Mouse (Mus musculus) neural tube, embryonic 15.5 days (tissue): ENCODE results near the gene Hist1h4d. TPM values are rescaled to one million over a fixed set of nuclear protein-coding genes. Genes with fewer than 3 reads are reported as not detected.
"Not testable (repeated sequence)": the region's sequence is repeated elsewhere in the genome, so short reads cannot be mapped to it uniquely, and the experiment has no call there.

ENCODE experiments used
- ATAC-seq: fragments of 200-750 bp; cut with Nextera tagmentation; 2 replicates; pipeline ENCODE4 v1.8.0; 2017; ENCODE audit warnings: mild to moderate bottlenecking, moderate TSS enrichment, moderate library complexity; ENCODE audit not compliant: low FRiP score
- H3K27ac ChIP-seq: fragments of 300-500 bp; sonication (generic); replicated peaks from 2 replicates; pipeline ENCODE4 v1.5.1; 2015; ENCODE audit warnings: mild to moderate bottlenecking, inconsistent platforms
- H3K27me3 ChIP-seq: fragments of 300-500 bp; sonication (generic); replicated peaks from 2 replicates; pipeline ENCODE4 v1.6.1; 2015; ENCODE audit warnings: inconsistent platforms
- H3K36me3 ChIP-seq: fragments of 300-500 bp; sonication (generic); 2 replicates; pipeline ENCODE4 v1.6.1; 2015; ENCODE audit warnings: inconsistent platforms
- H3K4me1 ChIP-seq: fragments of 300-500 bp; sonication (generic); 2 replicates; pipeline ENCODE4 v1.6.1; 2015; ENCODE audit warnings: inconsistent platforms
- H3K4me2 ChIP-seq: fragments of 300-500 bp; sonication (generic); 2 replicates; pipeline ENCODE4 v1.6.1; 2015; ENCODE audit warnings: inconsistent platforms, mild to moderate bottlenecking, moderate library complexity
- H3K4me3 ChIP-seq: fragments of 300-500 bp; sonication (generic); replicated peaks from 2 replicates; pipeline ENCODE4 v1.5.1; 2015; ENCODE audit warnings: mild to moderate bottlenecking, inconsistent platforms
- H3K9ac ChIP-seq: fragments of 300-500 bp; sonication (generic); replicated peaks from 2 replicates; pipeline ENCODE4 v1.6.1; 2015; ENCODE audit warnings: mild to moderate bottlenecking, inconsistent platforms
- H3K9me3 ChIP-seq: fragments of 300-500 bp; sonication (generic); replicated peaks from 2 replicates; pipeline ENCODE4 v1.6.1; 2016; ENCODE audit warnings: inconsistent platforms
- WGBS: fragments of 180-500 bp; shearing (Covaris S2); methylation state at CpG from one replicate; pipeline ENCODE4 v1.1.7; 2015; ENCODE audit warnings: mixed read lengths; 5-methylcytosine and 5-hydroxymethylcytosine counted together
- polyA plus RNA-seq: library from polyadenylated mRNA; unstranded; fragments of >200 nt; fragmentation: Nextera tagmentation; extraction: Ambion mirVana; gene quantifications from 2 replicates; pipeline ENCODE4 v1.2.1, GENCODE M21; 2015

Gene Hist1h4d
- polyA plus RNA-seq, result 31.8 and 54.1 TPM in 2 replicates

DNA sequence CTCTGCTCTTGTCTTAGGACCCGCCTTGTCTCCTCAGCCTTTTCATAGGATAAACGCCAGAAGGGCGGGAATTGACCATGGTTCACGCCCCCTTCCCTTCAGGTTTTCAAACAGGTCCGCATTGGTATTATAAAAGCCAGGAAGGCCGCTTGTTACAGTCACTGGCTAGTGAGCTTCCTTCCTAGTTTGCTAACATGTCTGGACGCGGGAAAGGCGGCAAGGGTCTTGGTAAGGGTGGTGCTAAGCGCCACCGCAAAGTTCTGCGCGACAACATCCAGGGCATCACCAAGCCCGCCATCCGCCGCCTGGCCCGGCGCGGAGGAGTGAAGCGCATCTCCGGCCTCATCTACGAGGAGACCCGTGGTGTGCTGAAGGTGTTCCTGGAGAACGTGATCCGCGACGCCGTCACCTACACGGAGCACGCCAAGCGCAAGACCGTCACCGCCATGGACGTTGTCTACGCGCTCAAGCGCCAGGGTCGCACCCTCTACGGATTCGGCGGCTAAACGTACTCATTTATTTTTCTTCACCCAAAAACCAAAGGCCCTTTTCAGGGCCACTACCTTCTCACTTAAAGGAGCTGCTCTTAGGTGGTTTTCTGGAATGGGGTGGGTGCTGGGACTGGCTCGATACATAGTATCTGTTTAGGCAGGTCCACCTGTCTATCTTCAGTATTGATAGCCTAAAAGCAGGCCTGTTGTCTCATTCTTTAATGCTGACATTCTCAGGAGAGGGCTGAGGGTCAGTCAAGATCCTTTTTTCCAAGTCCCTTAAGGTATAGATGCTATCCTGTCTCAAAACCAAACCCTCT lies at the start of gene Hist1h4d:
Gene Hist1h4d, plus strand, starts transcription at position 191 of the 811 bp plus-strand sequence.
- H3K27me3 ChIP-seq, result no peaks in the 10 kb centered on the region
- peaks cover 33% of the 10 kb centered on the region for H3K4me1 ChIP-seq
- H3K4me2 ChIP-seq, result peak within 1 kb of the TSS; percentile 73
- peak; percentile 91 for ATAC-seq
- peak within 1 kb of the TSS; percentile 49 for H3K9ac ChIP-seq
- H3K4me3 ChIP-seq, result peak within 1 kb of the TSS; percentile 50
- under 1% methylated on average over 43 of the region's 43 CpGs for WGBS
- H3K9me3 ChIP-seq, result no peaks in the 10 kb centered on the region
- no peaks in the 10 kb centered on the region for H3K36me3 ChIP-seq
- peak within 1 kb of the TSS; percentile 81 for H3K27ac ChIP-seq

DNA sequence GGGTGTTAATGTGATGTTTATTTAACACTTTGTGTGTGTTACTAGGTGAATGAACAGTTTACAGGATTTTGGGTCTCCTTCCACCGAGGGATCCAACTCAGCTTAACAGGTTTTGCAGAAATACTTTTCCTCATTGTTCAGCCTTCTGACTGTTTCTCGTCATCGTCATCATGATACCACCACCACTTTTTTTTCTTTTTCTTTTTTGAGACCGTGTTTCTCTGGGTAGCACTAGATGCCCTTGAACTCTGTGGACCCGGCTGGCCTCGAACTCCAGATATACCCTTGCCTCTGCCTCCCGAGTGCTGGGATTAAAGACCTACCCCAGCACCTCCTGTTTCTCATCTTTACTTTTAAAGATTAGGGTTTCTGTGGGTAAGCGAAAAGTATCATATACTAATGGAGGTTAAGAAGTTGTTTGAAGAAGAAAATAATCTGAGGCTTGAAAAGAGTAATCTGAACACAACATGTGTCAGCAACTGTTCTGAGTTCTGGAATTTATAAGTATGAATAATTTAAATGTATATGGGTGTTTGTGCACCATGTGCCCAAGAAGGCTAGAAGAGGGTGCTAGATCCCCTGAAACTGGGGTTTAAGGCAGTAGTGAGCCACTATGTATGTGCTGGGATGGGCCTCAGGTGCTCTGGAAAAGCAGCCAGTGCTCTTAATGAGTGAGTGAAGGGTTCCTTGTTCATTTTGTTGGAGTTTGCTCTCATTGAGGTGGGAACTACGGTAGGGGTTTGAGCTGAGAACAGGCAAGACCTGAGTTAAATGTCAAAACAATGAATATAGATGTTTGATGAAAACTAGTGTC lies 48.9 kb upstream of the Hist1h4d start:
- peak overlapping the region; percentile 87 for H3K4me2 ChIP-seq
- WGBS, result 25% methylated on average over 9 of the region's 9 CpGs
- no peaks in the 10 kb centered on the region for H3K9me3 ChIP-seq
- no peaks in the 10 kb centered on the region for H3K27me3 ChIP-seq
- H3K9ac ChIP-seq, result peak overlapping the region; percentile 65
- peaks cover 31% of the 10 kb centered on the region for H3K4me1 ChIP-seq
- peak overlapping the region; percentile 56 for H3K4me3 ChIP-seq
- no peaks in the 10 kb centered on the region for H3K36me3 ChIP-seq
- ATAC-seq, result no peak
- peak overlapping the region; percentile 96; the same call in 1 of the 2 replicates for H3K27ac ChIP-seq

DNA sequence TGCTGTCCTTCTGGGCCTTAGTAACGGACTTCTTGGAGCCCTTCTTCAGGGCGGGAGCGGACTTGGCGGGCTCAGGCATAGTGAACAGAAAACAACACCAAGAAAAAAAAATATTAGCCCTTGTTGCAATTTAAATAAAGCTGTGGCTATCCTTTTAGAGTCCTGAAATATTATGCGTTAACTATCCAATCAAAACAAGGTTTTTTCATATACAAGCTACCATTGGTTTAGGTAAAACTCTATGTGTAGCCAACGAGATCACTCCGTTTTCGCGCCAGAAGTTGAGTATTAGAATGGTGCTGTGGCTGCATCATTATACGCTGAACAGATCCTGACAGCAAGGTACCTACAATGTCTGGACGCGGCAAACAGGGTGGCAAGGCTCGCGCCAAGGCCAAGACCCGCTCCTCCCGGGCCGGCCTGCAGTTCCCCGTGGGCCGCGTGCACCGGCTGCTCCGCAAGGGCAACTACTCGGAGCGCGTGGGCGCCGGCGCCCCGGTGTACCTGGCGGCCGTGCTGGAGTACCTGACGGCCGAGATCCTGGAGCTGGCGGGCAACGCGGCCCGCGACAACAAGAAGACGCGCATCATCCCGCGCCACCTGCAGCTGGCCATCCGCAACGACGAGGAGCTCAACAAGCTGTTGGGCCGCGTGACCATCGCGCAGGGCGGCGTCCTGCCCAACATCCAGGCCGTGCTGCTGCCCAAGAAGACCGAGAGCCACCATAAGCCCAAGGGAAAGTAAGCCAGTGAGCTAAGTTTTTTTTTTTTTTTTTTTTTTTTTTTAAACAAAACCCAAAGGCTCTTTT lies 47.6 kb upstream of the Hist1h4d start, which contains the start of gene Hist1h2af:
Gene Hist1h2af, plus strand, starts transcription at position 347 of the 808 bp plus-strand sequence.
- H3K36me3 ChIP-seq, H3K9me3 ChIP-seq, H3K27me3 ChIP-seq: not testable (repeated sequence)
- WGBS, result under 1% methylated on average over 25 of the region's 53 CpGs
- H3K9ac ChIP-seq, result peak within 1 kb of the TSS; percentile 40
- peak; percentile 25; the same call in 1 of the 2 replicates for ATAC-seq
- H3K4me1 ChIP-seq, result peaks cover 31% of the 10 kb centered on the region
- peak within 1 kb of the TSS; percentile 56 for H3K4me3 ChIP-seq
- peak within 1 kb of the TSS; percentile 77 for H3K27ac ChIP-seq
- H3K4me2 ChIP-seq, result peak within 1 kb of the TSS; percentile 87

DNA sequence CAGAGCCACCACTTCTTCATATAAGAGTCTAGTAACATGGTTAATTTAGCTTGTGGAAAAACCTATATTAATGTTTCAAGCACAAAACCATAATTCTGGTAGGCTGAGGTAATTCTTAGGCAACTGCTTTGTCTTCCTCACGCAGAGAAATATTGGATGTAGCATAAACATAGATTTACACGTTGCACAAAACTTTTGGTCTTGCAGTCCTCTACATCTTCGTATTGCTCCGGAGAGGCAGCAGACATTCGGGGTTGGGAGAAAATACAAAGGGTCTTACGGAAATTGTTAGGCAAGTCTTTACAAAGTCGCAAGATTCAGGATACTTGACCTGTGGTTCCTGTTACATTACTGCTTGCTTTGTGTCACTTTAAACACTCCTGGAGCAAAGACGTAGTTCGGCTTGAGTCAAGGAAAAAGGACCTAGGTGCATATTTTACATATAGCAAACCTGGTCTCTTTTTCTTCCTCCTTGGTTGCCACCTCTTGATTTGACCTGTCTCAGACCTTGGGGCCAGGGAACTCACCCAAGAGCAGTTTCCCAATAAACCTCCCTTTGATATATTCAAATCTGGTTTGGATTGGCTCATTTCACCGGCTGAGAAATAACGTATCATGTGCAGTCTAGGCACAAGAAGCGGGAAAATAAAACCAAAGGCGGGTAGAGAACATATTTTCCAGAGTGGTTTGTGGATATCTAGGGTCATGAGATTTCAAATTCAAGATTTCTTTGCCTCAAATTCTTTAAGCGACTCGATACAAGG lies 46.8 kb upstream of the Hist1h4d start:
- Histone ChIP-seq H3K27me3 (no peaks in the 10 kb centered on the region), H3K27ac (peak overlapping the region; percentile 73), H3K9me3 (no peaks in the 10 kb centered on the region), H3K36me3 (no peaks in the 10 kb centered on the region), H3K4me1 (peaks cover 31% of the 10 kb centered on the region), H3K9ac (peak overlapping the region; percentile 36), H3K4me2 (peak overlapping the region; percentile 87), H3K4me3 (peak overlapping the region; percentile 56)
- WGBS, result 1% methylated on average over 15 of the region's 15 CpGs
- ATAC-seq, result no peak

DNA sequence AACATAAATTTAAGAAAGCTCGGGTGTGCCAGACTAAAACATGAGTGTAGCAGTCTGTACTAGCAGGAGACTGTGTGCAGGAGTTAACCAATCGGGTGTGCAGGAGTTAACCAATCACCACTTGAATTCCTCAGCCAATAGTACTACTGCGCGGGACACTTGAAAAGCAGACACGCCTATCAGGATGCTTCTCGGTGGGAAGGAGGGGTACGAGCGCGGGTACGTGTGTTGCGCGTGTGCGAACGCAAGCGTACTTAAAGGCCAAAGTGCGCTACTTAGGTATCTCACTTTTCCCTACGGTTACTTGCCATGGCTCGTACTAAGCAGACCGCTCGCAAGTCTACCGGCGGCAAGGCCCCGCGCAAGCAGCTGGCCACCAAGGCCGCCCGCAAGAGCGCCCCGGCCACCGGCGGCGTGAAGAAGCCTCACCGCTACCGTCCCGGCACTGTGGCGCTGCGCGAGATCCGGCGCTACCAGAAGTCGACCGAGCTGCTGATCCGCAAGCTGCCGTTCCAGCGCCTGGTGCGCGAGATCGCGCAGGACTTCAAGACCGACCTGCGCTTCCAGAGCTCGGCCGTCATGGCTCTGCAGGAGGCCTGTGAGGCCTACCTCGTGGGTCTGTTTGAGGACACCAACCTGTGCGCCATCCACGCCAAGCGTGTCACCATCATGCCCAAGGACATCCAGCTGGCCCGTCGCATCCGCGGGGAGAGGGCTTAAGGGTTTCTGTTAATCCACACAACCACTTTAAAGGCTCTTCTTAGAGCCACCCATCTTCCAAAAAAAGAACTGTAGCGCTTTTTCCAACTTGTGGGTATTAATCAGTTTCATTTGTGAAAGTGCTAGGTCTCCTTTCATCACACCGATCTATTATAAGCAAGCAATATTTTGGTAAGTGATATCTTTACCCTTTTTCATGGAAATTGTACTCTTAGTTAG lies 46.0 kb upstream of the Hist1h4d start, which contains the start of gene Hist1h3g:
Gene Hist1h3g, plus strand, starts transcription at position 286 of the 939 bp plus-strand sequence.
- peak within 1 kb of the TSS; percentile 87 for H3K4me2 ChIP-seq
- WGBS, result under 1% methylated on average over 52 of the region's 62 CpGs
- peak; percentile 88 for ATAC-seq

DNA sequence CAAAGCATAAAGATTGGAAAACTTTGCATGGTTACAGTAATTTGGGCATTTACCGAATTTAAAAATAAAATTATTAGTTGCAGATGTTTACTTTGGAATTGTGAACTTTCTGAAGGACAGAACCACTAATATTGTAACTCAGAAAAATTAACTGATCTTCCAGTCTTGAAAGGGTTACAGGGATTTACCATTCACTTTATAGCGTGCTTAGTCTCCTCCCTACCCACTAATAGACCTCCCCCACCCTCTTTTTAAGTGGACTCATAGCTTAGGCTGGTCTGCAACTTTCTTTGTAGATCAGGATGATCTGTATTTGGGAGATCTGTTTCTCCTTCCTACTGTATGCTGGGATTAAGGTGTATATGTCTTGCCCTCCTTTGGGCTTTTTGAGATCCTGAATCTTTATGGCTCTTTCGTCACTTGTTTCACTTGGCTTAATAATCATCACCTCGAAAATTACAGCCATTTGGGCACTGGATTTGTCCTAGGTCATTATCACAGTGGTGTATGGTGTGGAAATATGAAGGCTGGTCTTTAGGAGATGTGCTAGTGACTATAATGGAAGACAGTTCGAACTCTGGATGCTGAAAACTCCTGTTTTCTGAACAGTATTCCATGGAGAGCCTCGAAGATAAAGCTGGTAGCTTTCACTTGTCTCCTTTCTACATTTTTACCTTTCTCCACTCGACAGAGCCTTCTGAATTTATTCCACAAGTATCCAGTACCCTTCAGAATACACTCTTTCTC lies 45.1 kb upstream of the Hist1h4d start:
- Histone ChIP-seq H3K27ac (no peak overlapping the region), H3K4me3 (peak overlapping the region; percentile 14), H3K9me3 (no peaks in the 10 kb centered on the region), H3K27me3 (no peaks in the 10 kb centered on the region), H3K9ac (no peak overlapping the region; the same call in 1 of the 2 replicates), H3K36me3 (no peaks in the 10 kb centered on the region), H3K4me2 (peak overlapping the region; percentile 87), H3K4me1 (peaks cover 26% of the 10 kb centered on the region)
- WGBS, result 24% methylated on average over 7 of the region's 7 CpGs
- no peak for ATAC-seq

More for the DNA sequence above, 46.0 kb upstream of the Hist1h4d start, which contains the start of gene Hist1h3g:
- not testable (repeated sequence) for H3K36me3 ChIP-seq, H3K27me3 ChIP-seq, H3K9me3 ChIP-seq
- peak within 1 kb of the TSS; percentile 56 for H3K4me3 ChIP-seq
- H3K27ac ChIP-seq, result peak within 1 kb of the TSS; percentile 73
- peaks cover 26% of the 10 kb centered on the region for H3K4me1 ChIP-seq
- H3K9ac ChIP-seq, result peak within 1 kb of the TSS; percentile 40

DNA sequence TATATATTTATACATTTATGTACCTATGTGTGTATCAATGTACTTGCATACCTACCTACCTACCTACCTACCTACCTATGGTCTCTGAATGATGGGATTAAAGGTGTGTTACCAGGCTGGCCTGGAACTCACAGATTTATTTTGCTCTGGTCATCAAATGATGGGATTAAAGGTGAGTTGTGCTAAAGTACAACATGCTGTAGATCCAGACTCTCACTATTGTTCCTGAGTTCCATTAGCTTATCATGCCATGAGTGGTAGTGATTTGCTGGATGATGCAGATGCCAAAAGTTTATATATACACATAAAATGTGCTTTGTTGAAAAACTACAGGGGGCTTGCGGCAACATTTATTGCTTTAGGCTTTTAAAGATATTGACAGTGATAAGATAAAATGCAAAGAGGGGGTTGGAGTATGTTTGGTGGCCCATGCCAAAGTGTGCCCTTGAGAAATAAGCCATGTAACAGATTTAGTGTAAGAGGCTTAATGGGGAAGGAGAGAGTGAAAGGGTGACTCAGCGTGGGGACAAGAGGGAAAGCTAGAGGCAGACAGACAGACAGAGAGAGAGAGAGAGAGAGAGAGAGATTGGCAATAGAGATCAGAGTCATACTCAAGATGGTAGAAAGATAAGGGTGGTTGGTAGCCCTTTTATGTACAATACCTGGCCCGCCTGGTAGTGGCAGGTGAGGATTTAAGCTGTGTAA lies 44.2 kb upstream of the Hist1h4d start:
- no peaks in the 10 kb centered on the region for H3K36me3 ChIP-seq
- no peak overlapping the region for H3K27ac ChIP-seq
- H3K27me3 ChIP-seq, result no peaks in the 10 kb centered on the region
- no peaks in the 10 kb centered on the region for H3K9me3 ChIP-seq
- H3K4me2 ChIP-seq, result no peak overlapping the region; the same call in 1 of the 2 replicates
- H3K4me3 ChIP-seq, result no peak overlapping the region
- no peak for ATAC-seq
- H3K9ac ChIP-seq, result no peak overlapping the region
- WGBS, result 76% methylated on average over 3 of the region's 3 CpGs
- H3K4me1 ChIP-seq, result peaks cover 23% of the 10 kb centered on the region

DNA sequence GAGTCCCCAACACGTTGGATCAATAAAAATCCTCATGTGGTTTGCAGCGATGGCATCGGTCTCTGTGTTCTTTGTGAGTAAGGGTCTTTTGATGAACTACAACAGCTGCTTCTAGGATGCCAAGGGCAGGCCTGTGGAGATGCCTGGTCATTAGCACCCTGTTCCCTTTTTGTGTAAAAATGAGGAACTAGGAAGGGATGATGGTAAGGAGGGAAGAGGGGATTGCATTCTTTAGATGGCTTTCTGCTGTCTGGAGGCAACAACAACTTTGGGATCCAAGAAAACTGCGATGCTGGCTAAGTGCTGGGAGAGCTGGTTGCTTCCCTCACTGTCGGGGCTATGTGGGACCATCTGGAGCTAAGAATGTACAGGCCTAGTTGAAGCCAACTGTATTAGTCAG lies 43.1 kb upstream of the Hist1h4d start:
- Histone ChIP-seq H3K9me3 (no peaks in the 10 kb centered on the region), H3K4me3 (no peak overlapping the region), H3K27ac (no peak overlapping the region), H3K9ac (no peak overlapping the region), H3K27me3 (no peaks in the 10 kb centered on the region), H3K36me3 (no peaks in the 10 kb centered on the region), H3K4me1 (peaks cover 17% of the 10 kb centered on the region), H3K4me2 (no peak overlapping the region)
- ATAC-seq, result no peak
- WGBS, result 74% methylated on average over 5 of the region's 5 CpGs

DNA sequence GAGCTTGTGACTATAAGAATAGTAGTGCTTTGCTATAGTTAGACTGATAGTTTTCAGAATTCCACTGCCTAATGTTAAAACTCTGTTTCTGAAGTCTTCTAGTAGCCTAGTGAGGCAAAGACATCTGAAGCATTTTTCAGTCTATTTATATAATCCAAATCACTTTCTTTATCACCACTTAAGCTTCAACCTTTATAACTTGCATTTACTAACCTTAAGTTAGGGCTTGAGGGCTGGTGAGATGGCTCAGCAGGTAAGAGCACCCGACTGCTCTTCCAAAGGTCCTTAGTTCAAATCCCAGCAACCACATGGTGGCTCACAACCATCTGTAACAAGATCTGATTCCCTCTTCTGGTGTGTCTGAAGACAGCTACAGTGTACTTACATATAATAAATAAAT lies 41.6 kb upstream of the Hist1h4d start:
- 73% methylated on average over 1 of the region's 1 CpGs for WGBS
- H3K27ac ChIP-seq, result not testable (repeated sequence)

More for the DNA sequence above, 41.6 kb upstream of the Hist1h4d start:
- not testable (repeated sequence) for H3K9me3 ChIP-seq, H3K4me1 ChIP-seq, ATAC-seq, H3K27me3 ChIP-seq, H3K9ac ChIP-seq, H3K4me3 ChIP-seq, H3K36me3 ChIP-seq, H3K4me2 ChIP-seq
